Mouse (Mus musculus): Measurements from ENCODE around the gene Brca1.
"Not testable (repeated sequence)": the region's sequence is repeated elsewhere in the genome, so short reads cannot be mapped to it uniquely, and the experiment has no call there.

Gene Brca1

GRCm38 (mm10) chr11:101543533-101543932, 8.2 kb downstream of the Brca1 start:
- DNase-seq (ENCODE audit: low spot score in 2 of 2) = no peak

GRCm38 (mm10) chr11:101526686-101527085, 25.1 kb downstream of the Brca1 start:
- no peak for DNase-seq (ENCODE audit: low spot score in 2 of 2)

- DNase-seq (ENCODE audit: low spot score in 2 of 2) = no peak
These were observed 25.7 kb downstream of the Brca1 start for GRCm38 (mm10) chr11:101525936-101526595.

- no peak for DNase-seq (ENCODE audit: low spot score in 2 of 2)
These were observed 26.7 kb downstream of the Brca1 start for GRCm38 (mm10) chr11:101525056-101525455.

- no peak for DNase-seq (ENCODE audit: low spot score in 2 of 2)
These were observed 27.3 kb downstream of the Brca1 start for GRCm38 (mm10) chr11:101524446-101524845.

GRCm38 (mm10) chr11:101519364-101519763, 32.4 kb downstream of the Brca1 start:
- no peak for DNase-seq (ENCODE audit: low spot score in 2 of 2)

- DNase-seq (ENCODE audit: low spot score in 2 of 2) = no peak
These were observed 32.8 kb downstream of the Brca1 start for GRCm38 (mm10) chr11:101518937-101519336.

- no peak for DNase-seq (ENCODE audit: low spot score in 2 of 2)
These were observed 44.7 kb downstream of the Brca1 start for GRCm38 (mm10) chr11:101507090-101507489.

- no peak for DNase-seq (ENCODE audit: low spot score in 2 of 2)
These were observed 45.4 kb downstream of the Brca1 start for GRCm38 (mm10) chr11:101506269-101506780.

- DNase-seq (ENCODE audit: low spot score in 2 of 2) = no peak
These were observed 65.6 kb downstream of the Brca1 start for GRCm38 (mm10) chr11:101486126-101486525.

- DNase-seq (ENCODE audit: low spot score in 2 of 2) = no peak
These were observed 66.2 kb downstream of the Brca1 start for GRCm38 (mm10) chr11:101485509-101486028.

- no peak for DNase-seq (ENCODE audit: low spot score in 2 of 2)
These were observed 66.9 kb downstream of the Brca1 start for GRCm38 (mm10) chr11:101484814-101485213.

GRCm38 (mm10) chr11:101484245-101484644, 67.5 kb downstream of the Brca1 start:
- no peak for DNase-seq (ENCODE audit: low spot score in 2 of 2)

- DNase-seq (ENCODE audit: low spot score in 2 of 2) = no peak
These were observed 68.0 kb downstream of the Brca1 start for GRCm38 (mm10) chr11:101483804-101484203.

- DNase-seq (ENCODE audit: low spot score in 2 of 2) = no peak
These were observed 70.8 kb downstream of the Brca1 start for GRCm38 (mm10) chr11:101480912-101481311.

- DNase-seq (ENCODE audit: low spot score in 2 of 2) = no peak
These were observed 72.6 kb downstream of the Brca1 start for GRCm38 (mm10) chr11:101479171-101479635.

- no peak for DNase-seq (ENCODE audit: low spot score in 2 of 2)
These were observed 74.1 kb downstream of the Brca1 start for GRCm38 (mm10) chr11:101477552-101478211.

GRCm38 (mm10) chr11:101477194-101477551, 74.6 kb downstream of the Brca1 start:
- no peak for DNase-seq (ENCODE audit: low spot score in 2 of 2)

GRCm38 (mm10) chr11:101476361-101476760, 75.4 kb downstream of the Brca1 start:
- not testable (repeated sequence) for DNase-seq (ENCODE audit: low spot score in 2 of 2)

- no peak for DNase-seq (ENCODE audit: low spot score in 2 of 2)
These were observed 77.5 kb downstream of the Brca1 start for GRCm38 (mm10) chr11:101474298-101474697.

- not testable (repeated sequence) for DNase-seq (ENCODE audit: low spot score in 2 of 2)
These were observed 78.1 kb downstream of the Brca1 start for GRCm38 (mm10) chr11:101473686-101474085.

GRCm38 (mm10) chr11:101472336-101472735, 79.4 kb downstream of the Brca1 start:
- DNase-seq (ENCODE audit: low spot score in 2 of 2) = no peak

- DNase-seq (ENCODE audit: low spot score in 2 of 2) = no peak
These were observed 79.8 kb downstream of the Brca1 start for GRCm38 (mm10) chr11:101471926-101472325.

All from thymus, postnatal 10 days (tissue).